Mouse (Mus musculus) MN1 (cell line): ENCODE data around the gene Ddx50.
A peak's percentile ranks its signal among the peaks of the same experiment; 100 is the strongest.
"Not testable (repeated sequence)": the region's sequence is repeated elsewhere in the genome, so short reads cannot be mapped to it uniquely, and the experiment has no call there.

Experiments used
- DNase-seq: peaks from one replicate; pipeline ENCODE4 v3.0.0-alpha.2; 2016; ENCODE audit warnings: low spot score

Ddx50 gene

DNA sequence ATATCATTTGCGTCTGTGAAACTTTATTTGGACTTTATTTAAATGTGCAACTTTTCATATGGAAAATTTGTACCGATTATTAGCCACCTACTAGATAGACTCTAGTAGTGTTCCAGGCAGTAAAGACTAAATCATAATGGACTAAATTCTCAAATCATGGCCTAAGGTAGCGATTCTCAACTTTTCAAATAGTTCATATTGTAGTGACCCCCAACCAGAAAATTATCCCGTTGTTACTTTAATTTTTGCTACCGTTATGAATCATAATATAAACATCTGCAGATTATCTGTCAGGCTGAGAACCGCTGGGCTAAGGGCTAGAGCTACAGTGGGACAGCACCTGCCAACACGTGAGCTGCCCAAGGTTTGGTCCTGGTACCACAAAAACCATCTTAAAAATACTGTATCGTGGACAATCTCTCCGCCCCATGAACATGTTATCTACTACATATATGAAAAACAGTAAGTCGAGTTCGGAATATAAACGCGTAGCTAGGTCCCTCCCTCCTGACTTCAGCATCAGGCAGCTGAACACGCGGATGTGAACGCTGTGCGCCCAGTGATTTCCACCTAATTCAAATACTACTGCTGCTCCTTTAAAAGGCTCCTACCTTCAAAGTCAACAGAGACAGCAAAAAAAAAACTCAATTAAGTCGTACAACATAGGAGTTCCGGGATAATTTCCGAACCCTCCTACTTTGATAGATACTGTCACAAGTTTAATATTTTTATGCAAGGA is 49.8 kb downstream of the Ddx50 start:
- DNase-seq: peak; percentile 49

DNA sequence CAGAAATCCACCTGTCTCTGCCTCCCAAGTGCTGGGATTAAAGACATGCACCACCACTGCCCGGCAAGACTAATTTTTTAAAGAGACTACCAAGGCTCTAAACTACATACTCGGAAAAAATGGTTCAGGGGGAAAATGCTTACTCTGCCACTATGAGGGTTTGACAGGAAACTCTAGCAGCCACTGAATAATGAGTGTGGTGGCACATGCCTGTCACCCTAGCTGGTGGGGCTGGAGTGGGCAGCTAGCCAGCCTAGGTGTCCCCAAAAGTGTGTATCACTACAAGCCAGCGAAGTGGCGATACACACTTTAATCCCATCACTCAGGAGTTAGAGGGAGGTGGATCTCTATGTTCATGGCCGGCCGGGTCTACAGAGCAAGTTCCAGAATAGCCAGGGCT is 51.0 kb downstream of the Ddx50 start:
- DNase-seq: no peak

DNA sequence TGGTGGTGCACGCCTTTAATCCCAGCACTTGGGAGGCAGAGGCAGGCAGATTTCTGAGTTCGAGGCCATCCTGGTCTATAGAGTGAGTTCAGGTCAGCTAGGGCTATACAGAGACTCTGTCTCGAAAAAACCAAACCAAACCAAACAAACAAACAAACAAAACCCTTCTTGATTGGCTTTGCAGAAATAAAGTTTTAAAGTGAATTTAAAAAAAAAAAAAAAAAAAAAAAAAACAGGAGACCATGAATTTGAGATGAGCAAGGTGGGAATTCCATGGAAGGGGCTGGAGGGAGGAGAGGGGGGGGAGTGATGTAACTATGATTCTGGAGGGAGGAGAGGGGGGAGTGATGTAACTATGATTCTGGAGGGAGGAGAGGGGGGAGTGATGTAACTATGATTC is 51.7 kb downstream of the Ddx50 start:
- not testable (repeated sequence) for DNase-seq

DNA sequence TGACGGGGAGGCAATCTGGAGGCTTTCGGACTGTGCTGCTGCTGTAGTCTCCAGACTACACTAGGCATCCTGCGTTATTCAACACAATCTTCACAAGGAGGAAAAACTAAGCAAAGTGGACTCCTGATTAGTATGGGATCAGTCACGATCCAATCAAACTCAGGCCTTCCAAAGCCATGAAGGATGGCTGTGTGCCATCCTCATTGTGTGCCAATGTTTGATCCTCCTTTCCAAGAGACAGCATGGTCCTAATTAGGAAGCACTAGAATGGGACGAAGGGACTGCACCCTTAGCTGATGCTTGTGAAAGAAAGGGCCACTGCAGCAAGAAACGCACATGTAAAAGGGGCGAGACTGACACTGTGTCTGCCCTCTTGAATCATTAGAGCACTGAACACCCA is 58.5 kb downstream of the Ddx50 start:
- no peak for DNase-seq

DNA sequence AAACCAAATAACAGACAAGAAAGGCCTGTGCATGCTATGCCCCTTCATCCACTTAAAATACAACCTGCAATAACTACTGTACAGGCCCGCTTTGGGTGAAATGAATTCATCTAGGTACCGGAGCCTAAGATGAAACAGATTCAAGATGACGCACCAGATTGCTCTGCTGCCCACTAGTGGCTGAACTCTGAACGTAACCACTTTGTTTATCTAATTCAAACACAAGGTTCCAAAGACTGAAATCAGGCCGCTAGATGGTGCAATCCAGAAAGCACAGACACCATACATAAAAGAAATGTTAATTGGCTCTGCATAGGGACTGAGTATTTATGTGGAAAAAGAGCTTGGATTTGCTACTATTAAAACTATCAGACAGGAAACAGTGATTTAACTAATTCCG is 60.8 kb downstream of the Ddx50 start:
- peak; percentile 96 for DNase-seq

DNA sequence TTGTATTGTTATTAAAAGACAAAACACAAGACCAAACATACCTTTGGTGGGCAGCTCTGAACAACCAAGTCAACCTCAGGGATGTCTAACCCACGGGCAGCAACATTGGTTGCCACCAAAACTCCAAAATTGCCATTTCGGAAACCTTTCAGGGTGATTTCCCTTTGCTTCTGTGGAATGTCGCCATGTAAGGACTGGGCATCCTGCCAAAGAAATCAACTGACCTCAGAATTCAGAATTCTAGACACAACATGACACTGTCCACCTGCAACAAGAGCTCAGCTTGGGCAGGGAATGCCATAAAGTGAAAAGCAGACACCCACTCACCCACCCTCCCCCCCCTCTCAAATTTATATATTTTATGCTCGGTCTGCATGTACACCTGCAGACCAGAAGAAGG is 62.4 kb downstream of the Ddx50 start:
- DNase-seq: peak; percentile 60

DNA sequence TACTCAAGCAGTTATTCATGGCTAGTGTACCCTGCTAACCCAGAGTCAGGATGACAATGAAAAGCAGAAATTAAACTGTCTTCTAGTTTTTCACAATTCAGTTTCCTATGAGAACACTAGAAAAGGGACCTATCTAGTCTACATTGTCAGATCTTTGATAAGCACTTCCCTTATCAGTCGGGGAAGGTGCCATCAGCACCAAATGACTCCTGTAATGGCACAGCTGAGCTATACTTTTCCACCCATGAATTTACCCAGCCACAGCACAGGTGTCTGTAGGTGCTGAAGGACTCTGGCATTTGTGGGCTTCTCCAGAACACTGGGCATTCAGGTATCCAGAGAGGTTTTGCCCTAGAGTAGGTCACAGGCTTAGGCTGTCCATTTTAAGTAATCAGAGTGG is 67.8 kb downstream of the Ddx50 start:
- DNase-seq: no peak

DNA sequence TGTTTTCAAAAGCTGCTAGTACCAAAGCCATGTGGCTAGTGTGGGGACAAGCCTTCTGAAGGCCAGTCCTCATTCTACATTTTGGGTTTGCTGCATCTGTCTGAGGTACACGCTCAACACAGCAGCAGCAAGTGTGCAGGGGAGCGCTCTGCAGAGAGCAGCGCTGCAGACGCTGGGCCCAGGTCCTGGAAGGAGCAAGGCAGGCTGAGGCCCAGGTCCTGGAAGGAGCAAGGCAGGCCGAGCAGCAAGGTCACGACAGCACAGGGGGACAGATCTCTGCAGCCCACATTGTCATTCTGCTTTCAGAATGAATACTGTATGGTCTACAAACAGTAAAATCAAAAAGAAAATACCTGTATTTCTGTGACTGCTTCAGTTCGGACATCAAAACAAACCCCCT is 68.3 kb downstream of the Ddx50 start:
- DNase-seq: peak; percentile 71

DNA sequence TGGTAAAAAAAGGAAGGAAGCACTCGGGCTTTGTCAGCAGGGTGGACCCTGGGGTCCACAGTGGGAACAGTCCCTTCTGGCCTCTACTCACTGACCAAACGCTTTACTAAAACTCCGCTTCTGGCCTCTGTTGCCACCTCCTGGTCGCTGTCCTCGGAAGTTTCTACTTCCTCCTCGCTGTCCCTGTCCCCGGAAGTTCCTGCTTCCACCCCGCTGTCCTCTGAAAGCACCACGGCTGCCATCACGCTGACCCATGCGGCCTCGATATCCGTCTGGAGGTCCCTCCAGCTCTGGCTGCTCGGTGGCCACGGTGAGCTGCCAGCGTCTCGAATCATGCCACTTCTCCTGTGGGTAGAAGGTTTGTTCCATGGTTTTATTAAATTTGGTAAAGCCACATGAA is 68.8 kb downstream of the Ddx50 start:
- no peak for DNase-seq

DNA sequence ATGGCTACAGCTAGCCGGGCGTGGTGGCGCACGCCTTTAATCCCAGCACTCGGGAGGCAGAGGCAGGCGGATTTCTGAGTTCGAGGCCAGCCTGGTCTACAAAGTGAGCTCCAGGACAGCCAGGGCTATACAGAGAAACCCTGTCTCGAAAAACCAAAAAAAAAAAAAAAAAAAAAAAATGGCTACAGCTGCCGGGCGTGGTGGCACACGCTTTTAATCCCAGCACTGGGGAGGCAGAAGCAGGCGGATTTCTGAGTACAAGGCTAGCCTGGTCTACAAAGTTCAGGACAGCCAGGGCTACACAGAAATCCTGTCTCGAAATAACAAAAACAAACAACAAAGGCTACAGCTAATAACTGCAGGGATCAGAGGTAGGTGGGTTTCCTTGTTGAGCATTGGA is 71.9 kb downstream of the Ddx50 start:
- DNase-seq: not testable (repeated sequence)

DNA sequence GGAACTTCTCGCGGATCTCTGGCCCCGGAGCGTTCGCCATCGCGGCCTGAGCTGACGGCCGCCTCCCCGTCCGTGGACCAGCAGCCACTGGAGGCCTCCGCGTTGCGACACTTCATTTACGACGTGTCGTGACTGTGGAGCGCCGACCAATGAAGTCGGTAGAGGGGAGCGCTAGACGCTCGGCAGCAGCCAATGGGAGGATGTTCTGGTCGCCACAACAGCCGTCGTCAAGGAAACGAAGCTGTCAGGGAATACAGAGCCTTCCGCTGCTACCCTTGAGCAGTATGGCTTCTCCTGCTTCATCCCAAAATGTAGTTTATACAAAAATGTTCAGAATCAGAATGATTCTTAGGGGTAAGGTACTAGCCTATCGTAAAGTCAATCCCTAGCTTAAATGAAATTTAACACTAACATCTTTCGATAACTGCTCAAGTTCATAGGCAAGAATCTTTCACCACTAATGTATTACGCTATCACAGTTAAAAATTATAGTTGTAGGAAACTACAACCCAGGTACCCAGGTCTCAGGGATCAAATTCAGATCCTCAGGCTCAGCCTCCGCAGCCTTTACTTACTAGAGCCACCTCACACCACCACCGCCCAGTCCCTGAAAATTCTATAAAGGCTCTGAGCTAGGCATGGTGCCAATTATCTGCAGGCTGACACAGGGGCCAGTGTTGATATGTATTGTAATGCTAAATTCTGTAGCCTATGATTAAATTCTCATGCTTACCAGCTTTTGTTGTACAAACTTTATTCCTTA is 72.5 kb downstream of the Ddx50 start, which contains the start of gene Kif1bp:
Kif1bp (minus strand) TSS at position 120 of the 763 bp plus-strand sequence.
- DNase-seq: peak; percentile 98

DNA sequence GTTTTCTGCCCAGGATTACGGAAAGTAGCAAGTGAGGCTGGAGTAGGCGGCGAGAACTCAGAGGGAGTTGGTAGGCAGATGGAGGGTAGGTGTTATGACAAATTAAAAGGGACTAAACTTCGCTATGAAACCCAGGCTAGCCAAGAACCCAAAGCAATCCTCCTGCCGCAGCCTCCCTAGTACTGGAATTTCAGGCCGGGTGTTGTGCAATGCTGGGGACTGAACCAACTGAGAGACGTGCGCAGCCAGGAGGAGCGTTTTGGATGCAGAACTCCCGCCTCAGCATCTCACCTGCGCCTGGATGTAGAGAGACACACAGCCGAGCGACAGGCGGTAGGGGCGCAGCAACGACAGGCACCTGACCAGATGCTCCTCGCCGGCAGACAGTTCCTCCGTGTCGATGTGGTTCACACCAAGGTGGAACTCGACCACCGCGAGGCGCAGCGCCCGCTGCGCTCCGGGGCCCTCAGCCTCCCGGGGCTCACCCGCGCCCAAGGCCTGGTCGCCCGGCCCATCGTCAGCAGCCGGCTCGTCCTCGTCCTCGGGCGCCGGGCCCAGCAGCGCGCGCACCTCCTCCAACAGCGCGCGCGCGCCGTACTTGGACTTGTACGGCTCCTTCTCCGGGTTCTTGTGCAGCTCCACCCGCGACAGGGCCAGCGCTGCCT is 73.2 kb downstream of the Ddx50 start:
- DNase-seq: no peak

DNA sequence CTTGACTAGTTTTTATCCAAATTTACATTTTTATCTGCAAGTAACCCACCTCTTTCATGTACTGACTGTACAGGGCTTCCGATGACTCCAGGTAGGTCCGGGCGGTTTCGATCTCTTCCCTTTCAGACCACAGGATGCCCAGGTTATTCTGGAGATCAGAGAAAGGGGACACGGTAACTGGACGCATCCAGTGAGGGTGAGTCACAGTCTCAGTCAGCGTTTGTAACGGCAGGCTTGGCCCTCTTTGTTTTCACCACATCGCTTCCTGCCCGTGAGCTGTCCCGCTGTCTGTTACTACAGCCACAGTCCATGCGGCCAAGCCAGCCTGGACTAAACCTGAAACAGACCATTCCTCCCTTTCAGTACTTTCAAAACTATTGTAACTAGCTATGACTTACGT is 76.0 kb downstream of the Ddx50 start:
- no peak for DNase-seq

DNA sequence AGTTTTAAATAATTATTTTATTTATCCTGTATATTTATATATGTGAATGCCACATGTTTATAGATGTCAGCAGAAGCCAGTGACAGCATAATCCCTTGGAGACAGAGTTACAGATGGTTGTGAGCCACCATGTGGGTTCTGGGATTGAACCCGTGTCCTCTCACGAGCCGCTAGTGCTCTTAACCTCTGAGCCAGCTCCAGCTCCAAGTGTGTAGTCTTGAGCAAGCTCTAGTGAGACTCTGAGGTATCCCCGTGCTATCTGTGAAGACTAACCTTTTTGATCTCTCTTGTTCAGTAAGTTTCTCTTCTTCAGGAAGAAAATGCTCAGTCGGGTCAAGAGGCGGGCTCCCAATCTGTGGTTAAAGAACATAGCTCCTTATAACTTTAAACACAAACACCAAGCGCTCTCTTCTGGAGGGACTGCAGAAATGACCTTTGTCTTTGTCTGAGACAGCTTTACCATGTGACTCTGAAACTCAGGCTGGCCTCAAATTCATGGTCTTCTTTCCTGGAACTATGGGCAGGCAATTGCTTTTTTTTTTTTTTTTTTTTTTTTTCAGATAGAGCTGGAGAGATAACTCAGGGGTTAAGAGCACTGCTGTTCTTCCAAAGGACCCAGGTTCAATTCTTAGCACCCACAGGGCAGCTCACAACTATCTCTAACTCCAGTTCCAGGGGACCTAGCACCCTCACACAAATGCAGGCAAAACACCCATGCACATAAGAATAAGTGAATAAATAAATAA is 80.7 kb downstream of the Ddx50 start:
- no peak for DNase-seq

DNA sequence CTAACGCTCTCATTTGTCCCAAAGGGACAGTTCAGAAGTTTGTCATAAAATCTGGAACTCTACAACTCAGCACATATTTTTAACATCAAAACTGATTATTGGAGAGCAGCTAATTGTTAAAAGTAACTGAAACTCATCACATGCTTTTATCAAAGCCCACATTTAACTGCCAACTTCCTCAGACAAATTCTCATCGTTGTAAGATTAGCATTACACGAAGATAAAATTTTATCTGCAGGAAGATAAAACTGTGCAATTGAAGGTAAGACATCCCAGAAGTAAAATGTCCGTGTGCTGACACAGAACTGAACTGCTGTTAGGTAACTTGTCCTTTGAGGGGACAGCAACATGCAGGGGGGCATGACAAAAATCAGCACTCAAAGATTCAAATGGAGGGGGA is 82.2 kb downstream of the Ddx50 start:
- no peak for DNase-seq
